Comparison of ENCODE assay signal across 16 mouse cellular contexts in genomic region chr11:76518613-76519012, GRCm38 (mm10).
"Had no signal": no experiment of that assay in that cellular context is flagged by ENCODE, and none has a peak within 500 bp of the region (broad histone marks: within the 10 kb centered on the region; RNA-seq: fewer than 3 reads in every experiment).

No protein-coding gene starts in this region.

- DNase-seq: retina, postnatal 1 day; right cerebral cortex, adult 18-20 months; right cerebral cortex, postnatal 14 days; right cerebral cortex, postnatal 25 days; right cerebral cortex, postnatal 4 days; spleen, adult 18-20 months; thymus, adult 18-20 months; thymus, adult 2 months; thymus, postnatal 14 days; thymus, postnatal 25 days; thymus, postnatal 36 days; thymus, postnatal 4 days had no signal

- H3K36me3 ChIP-seq: neural tube, embryonic 13.5 days; neural tube, embryonic 15.5 days; stomach, embryonic 15.5 days had no signal

- H3K27me3 ChIP-seq: neural tube, embryonic 13.5 days; neural tube, embryonic 15.5 days; stomach, embryonic 15.5 days had no signal

- H3K9me3 ChIP-seq: neural tube, embryonic 13.5 days; neural tube, embryonic 15.5 days; stomach, embryonic 15.5 days had no signal

- H3K4me2 ChIP-seq: neural tube, embryonic 13.5 days; neural tube, embryonic 15.5 days; stomach, embryonic 15.5 days had no signal

- H3K27ac ChIP-seq: neural tube, embryonic 13.5 days; neural tube, embryonic 15.5 days; stomach, embryonic 15.5 days; stomach, postnatal 0 days had no signal

- H3K4me1 ChIP-seq: stomach, embryonic 15.5 days had no signal

- H3K4me3 ChIP-seq: neural tube, embryonic 13.5 days; neural tube, embryonic 15.5 days; stomach, embryonic 15.5 days had no signal

- H3K9ac ChIP-seq: neural tube, embryonic 13.5 days; neural tube, embryonic 15.5 days; stomach, embryonic 15.5 days had no signal
